Mouse (Mus musculus): ENCODE measurements around the gene Smad5. TPM values are rescaled to one million over a fixed set of nuclear protein-coding genes. Genes with fewer than 3 reads are reported as not detected.

The Smad5 gene
- total and polyA plus RNA-seq, 3 experiments: 4.3 to 7.4 (median 4.4) TPM

- Histone ChIP-seq H3K36me3 (replicated peaks in 1 of 2; ENCODE audit: control insufficient read depth in 1 of 2, insufficient read depth in 1 of 2, low read length in 1 of 2) (no peaks in the 10 kb centered on the region), H3K9me3 (replicated peaks; ENCODE audit: low read length) (peaks cover 9% of the 10 kb centered on the region), H3K9ac (ENCODE audit: insufficient read depth, low read depth) (no peak overlapping the region), H3K27me3 (replicated peaks) (peaks cover 55% of the 10 kb centered on the region), H3K4me3 (replicated peaks in 1 of 3; ENCODE audit: low read depth in 2 of 3, low read length in 2 of 3, poor library complexity in 1 of 3) (no peak overlapping the region), H3K4me2 (ENCODE audit: insufficient read depth, low read depth, poor library complexity, severe bottlenecking) (no peak overlapping the region), H3K27ac (ENCODE audit: insufficient read depth, low read depth) (no peak overlapping the region), H3K79me2 (replicated peaks; ENCODE audit: control insufficient read depth, extremely low read depth, insufficient read depth, poor library complexity, severe bottlenecking) (no peaks in the 10 kb centered on the region), H3K4me1 (ENCODE audit: control insufficient read depth in 1 of 2, insufficient read depth in 2 of 2) (0 out of 4 replicates have a peak, but pooled peaks cover 0 to 2% of the 10 kb centered on the region in 2 experiments)
- dilution Hi-C loops (cut with MboI; ENCODE audit: extremely low pct_ligation_motif_present, extremely low pct_unique_long_range_greater_than_20kb, low sequenced_read_pairs): no loop called here
- DNase-seq (ENCODE audit: extremely low read depth): no peak
- in situ Hi-C loops (cut with MboI; ENCODE audit: low pct_ligation_motif_present, low pct_unique_long_range_greater_than_20kb, low sequenced_read_pairs): no loop called here
- TF ChIP-seq ETS1 (conservative IDR thresholded peaks at IDR 0.05; ENCODE audit: low read depth, low read length) (no peak), TBP (conservative IDR thresholded peaks at IDR 0.05; ENCODE audit: low read depth, low read length) (no peak), TCF12 (IDR thresholded peaks at IDR 0.05; ENCODE audit: low read depth, low read length) (no peak), MAZ (IDR thresholded peaks at IDR 0.05; ENCODE audit: low read depth, low read length) (no peak), SMC3 (IDR thresholded peaks at IDR 0.05; ENCODE audit: low read depth, low read length) (no peak), ELF1 (IDR thresholded peaks at IDR 0.05; ENCODE audit: low read depth, low read length) (no peak), RCOR1 (conservative IDR thresholded peaks at IDR 0.05; ENCODE audit: low read depth, low read length) (no peak), JUND (conservative IDR thresholded peaks at IDR 0.05; ENCODE audit: low read depth, low read length) (no peak), NELFE (IDR thresholded peaks at IDR 0.05; ENCODE audit: low read depth, low read length) (no peak), HCFC1 (IDR thresholded peaks at IDR 0.05; ENCODE audit: low read depth, low read length) (no peak), MXI1 (IDR thresholded peaks at IDR 0.05; ENCODE audit: low read depth, low read length) (no peak), ZKSCAN1 (IDR thresholded peaks at IDR 0.05; ENCODE audit: borderline replicate concordance, low read depth, low read length) (no peak), RAD21 (IDR thresholded peaks at IDR 0.05; ENCODE audit: low read depth, low read length) (no peak), CTCF (conservative IDR thresholded peaks at IDR 0.05 in 1 of 2, IDR thresholded peaks at IDR 0.05 in 1 of 2; ENCODE audit: low read depth in 2 of 2, low read length in 2 of 2) (no peak)
Observed at GRCm38 (mm10) chr13:56661914-56662621, 40.7 kb upstream of the Smad5 start.

- H3K27me3 ChIP-seq (replicated peaks): peaks cover 69% of the 10 kb centered on the region
- no peaks in the 10 kb centered on the region for H3K79me2 ChIP-seq (replicated peaks; ENCODE audit: control insufficient read depth, extremely low read depth, insufficient read depth, poor library complexity, severe bottlenecking)
- dilution Hi-C loops (cut with MboI; ENCODE audit: extremely low pct_ligation_motif_present, extremely low pct_unique_long_range_greater_than_20kb, low sequenced_read_pairs) (no loop called here), in situ Hi-C loops (cut with MboI; ENCODE audit: low pct_ligation_motif_present, low pct_unique_long_range_greater_than_20kb, low sequenced_read_pairs) (no loop called here)
- no peaks in the 10 kb centered on the region for H3K36me3 ChIP-seq (replicated peaks in 1 of 2; ENCODE audit: control insufficient read depth in 1 of 2, insufficient read depth in 1 of 2, low read length in 1 of 2)
- DNase-seq (ENCODE audit: extremely low read depth): no peak
- no peak overlapping the region for H3K27ac ChIP-seq (ENCODE audit: insufficient read depth, low read depth)
- peaks cover 4% of the 10 kb centered on the region for H3K9me3 ChIP-seq (replicated peaks; ENCODE audit: low read length)
- TF ChIP-seq POLR2AphosphoS2 (IDR thresholded peaks at IDR 0.05; ENCODE audit: low read depth, low read length) (no peak), JUN (IDR thresholded peaks at IDR 0.05; ENCODE audit: insufficient read depth, low read depth, low read length) (no peak), MAZ (IDR thresholded peaks at IDR 0.05; ENCODE audit: low read depth, low read length) (no peak), MYC (IDR thresholded peaks at IDR 0.05; ENCODE audit: low read depth, low read length) (no peak), MAFK (IDR thresholded peaks at IDR 0.05; ENCODE audit: insufficient replicate concordance, low read length) (no peak), PAX5 (IDR thresholded peaks at IDR 0.05; ENCODE audit: low read length) (no peak), HCFC1 (IDR thresholded peaks at IDR 0.05; ENCODE audit: low read depth, low read length) (no peak)
- 0 out of 4 replicates have a peak, but pooled peaks cover 0 to 2% of the 10 kb centered on the region in 2 experiments for H3K4me1 ChIP-seq (ENCODE audit: control insufficient read depth in 1 of 2, insufficient read depth in 2 of 2)
- no peak overlapping the region for H3K4me2 ChIP-seq (ENCODE audit: insufficient read depth, low read depth, poor library complexity, severe bottlenecking)
- no peak overlapping the region for H3K9ac ChIP-seq (ENCODE audit: insufficient read depth, low read depth)
- H3K4me3 ChIP-seq (replicated peaks in 1 of 3; ENCODE audit: low read depth in 2 of 3, low read length in 2 of 3, poor library complexity in 1 of 3): no peak overlapping the region
Observed at GRCm38 (mm10) chr13:56664256-56665170, 38.3 kb upstream of the Smad5 start.
